Mouse (Mus musculus): Measurements from ENCODE around the gene Ogfod3. TPM values are rescaled to one million over a fixed set of nuclear protein-coding genes. Genes with fewer than 3 reads are reported as not detected.
A peak's percentile ranks its signal among the peaks of the same experiment; 100 is the strongest.

Ogfod3 gene
- polyA plus RNA-seq, 1 experiment from 2014 or later = 25.1 TPM

DNA sequence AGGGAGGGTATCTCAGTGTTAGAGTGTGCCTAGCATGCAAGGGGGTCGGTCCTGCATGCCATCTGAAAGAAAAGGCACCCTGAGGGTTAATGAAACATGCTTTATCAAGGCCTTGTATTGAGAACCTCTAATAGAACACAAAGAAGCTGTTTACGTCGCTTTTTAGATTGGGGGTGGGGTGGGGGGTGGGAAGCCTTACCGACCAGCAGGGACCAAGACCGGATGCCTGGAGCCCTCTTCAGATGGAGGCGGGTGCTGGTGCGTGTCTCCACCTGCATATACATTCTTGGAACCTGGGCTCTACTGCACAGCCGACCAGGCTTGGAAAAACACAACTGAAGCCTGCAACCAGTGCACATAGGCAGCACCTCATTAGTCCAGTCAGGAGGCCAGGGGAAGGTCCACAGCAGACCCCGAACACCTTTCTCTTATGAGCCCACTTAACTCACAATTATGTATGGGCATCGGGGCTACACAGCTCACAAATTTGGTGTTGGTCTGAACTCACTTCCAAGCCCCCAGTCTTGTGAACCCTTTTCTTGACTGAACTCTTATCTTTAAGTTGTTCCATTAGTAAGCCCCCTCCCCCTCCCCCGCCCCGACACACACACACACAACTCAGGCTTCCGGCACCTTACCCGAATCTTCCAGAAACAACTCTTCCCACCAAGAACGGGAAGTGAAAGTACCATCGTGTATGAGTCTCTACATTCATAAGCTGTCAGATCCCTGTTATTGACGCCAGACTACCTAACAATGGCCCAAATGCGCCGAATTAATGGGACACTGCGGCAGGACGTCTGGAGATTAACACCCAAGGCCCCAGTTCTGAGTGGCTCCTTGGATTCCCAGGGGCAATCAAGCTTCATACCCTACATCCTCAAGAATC, 23.9 kb upstream of the Ogfod3 start:
- H3K4me3 ChIP-seq = peak overlapping the region; percentile 78
- no peaks in the 10 kb centered on the region for H3K9me3 ChIP-seq
- H3K27me3 ChIP-seq (ENCODE audit: poor library complexity, severe bottlenecking) = no peaks in the 10 kb centered on the region
- no peak for DNase-seq (ENCODE audit: extremely low spot score, low spot score)
- H3K36me3 ChIP-seq (replicated peaks) = peaks cover 44% of the 10 kb centered on the region
- peak overlapping the region; percentile 86 for H3K27ac ChIP-seq
- WGBS = 35% methylated on average over 21 of the region's 21 CpGs
- peaks cover 30% of the 10 kb centered on the region for H3K4me1 ChIP-seq

DNA sequence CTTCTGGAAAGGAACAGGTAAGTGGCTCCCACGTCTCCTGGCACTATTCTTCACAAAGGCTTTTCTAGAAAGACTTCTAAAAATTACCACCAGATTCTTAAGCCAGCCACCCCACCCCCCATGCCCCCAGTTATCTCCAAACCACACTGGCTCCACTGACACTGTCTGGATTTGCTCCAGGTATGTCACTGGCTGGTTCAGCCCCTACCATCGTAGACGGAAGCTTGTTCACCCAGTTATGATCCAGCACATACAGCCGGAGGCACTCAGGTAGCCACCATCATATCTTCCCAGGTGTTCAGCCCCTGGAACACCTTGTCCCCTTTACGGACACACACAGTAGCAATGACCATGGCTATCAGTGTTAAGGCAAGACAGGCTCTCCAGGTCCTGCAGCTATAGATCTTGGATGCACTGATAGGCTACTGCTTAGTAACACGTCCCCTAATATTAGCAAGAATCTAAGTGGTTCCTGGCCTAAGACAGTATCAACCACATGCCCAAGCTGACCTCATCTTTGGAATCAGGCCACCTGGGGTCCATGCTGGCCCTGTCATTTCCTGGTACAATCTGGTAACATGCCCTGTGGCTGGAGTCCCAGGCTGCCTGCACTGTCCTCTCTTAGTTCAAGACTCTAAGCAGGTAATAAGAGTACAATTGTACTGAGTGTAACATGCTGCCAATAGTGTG, 17.0 kb upstream of the Ogfod3 start:
- no peaks in the 10 kb centered on the region for H3K9me3 ChIP-seq
- 89% methylated on average over 6 of the region's 6 CpGs for WGBS
- H3K27ac ChIP-seq = no peak overlapping the region
- no peak overlapping the region for H3K4me3 ChIP-seq
- DNase-seq (ENCODE audit: extremely low spot score, low spot score) = no peak
- no peaks in the 10 kb centered on the region for H3K4me1 ChIP-seq
- peaks cover 94% of the 10 kb centered on the region for H3K36me3 ChIP-seq (replicated peaks)
- H3K27me3 ChIP-seq (ENCODE audit: poor library complexity, severe bottlenecking) = no peaks in the 10 kb centered on the region

DNA sequence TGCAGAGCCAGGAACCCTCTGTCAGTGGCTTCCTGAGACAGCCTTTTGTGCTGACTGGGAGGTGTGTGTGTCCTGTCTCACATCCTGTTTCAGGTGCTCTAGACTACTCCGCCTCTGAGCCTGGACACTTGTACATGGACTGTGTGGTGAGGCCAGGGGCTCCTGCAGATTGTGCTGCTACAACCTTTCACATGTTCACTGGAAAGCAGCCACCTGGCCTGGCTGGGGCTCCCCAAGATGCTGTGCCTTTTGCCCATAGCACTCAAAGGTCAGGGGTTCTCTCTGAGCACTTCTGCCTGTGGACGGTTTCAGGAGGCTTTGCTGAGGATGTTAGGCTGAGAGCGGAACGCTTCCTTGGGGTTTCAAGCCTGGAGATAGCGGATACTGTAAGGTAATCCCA, 16.3 kb upstream of the Ogfod3 start:
- DNase-seq (ENCODE audit: extremely low spot score, low spot score) = no peak
- Histone ChIP-seq H3K4me1 (no peaks in the 10 kb centered on the region), H3K36me3 (replicated peaks) (peaks cover 94% of the 10 kb centered on the region), H3K4me3 (no peak overlapping the region), H3K9me3 (no peaks in the 10 kb centered on the region), H3K27ac (no peak overlapping the region), H3K27me3 (ENCODE audit: poor library complexity, severe bottlenecking) (no peaks in the 10 kb centered on the region)
- 90% methylated on average over 5 of the region's 5 CpGs for WGBS

DNA sequence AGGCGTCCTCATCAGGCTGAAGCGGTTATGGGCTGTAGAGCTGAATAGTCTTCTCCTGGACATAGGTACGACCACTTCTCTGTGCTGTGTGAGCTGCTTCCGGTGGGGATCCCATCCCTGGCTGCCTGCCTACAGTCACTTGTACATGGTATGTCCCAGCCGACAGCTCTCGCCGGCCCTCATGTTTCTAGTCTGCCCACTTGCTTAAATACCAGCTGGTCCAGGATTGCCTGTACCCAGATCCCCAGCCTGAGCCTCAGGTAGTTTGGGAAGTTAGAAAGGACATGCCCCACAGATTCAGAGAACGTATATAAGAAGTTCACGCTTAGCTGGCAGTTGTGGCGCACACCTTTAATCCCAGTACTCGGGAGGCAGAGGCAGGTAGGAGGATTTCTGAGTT, 15.3 kb upstream of the Ogfod3 start:
- Histone ChIP-seq H3K36me3 (replicated peaks) (peaks cover 87% of the 10 kb centered on the region), H3K9me3 (no peaks in the 10 kb centered on the region), H3K27ac (no peak overlapping the region), H3K27me3 (ENCODE audit: poor library complexity, severe bottlenecking) (no peaks in the 10 kb centered on the region), H3K4me3 (no peak overlapping the region), H3K4me1 (no peaks in the 10 kb centered on the region)
- DNase-seq (ENCODE audit: extremely low spot score, low spot score) = no peak
- 90% methylated on average over 11 of the region's 11 CpGs for WGBS

DNA sequence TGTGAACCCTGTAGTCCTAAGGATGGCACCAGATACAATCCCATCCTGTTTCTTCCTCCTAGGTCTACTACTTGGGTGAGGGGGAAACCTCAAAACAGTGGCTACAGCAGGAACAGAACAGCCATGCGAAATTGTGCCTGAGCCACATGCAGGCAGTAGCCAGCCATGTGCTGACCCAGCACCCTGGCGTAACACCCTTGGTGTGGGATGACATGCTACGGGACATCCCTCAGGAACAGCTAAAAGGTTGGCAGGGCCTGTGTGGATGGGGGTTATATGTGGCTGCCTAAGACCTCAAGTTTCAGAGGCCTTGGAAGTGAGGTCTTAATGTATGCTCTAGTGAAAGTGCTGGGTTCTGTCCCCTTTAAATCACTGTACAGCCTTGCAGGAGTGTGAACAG, 12.3 kb upstream of the Ogfod3 start:
- no peak for DNase-seq (ENCODE audit: extremely low spot score, low spot score)
- H3K27ac ChIP-seq = no peak overlapping the region
- H3K4me1 ChIP-seq = no peaks in the 10 kb centered on the region
- no peaks in the 10 kb centered on the region for H3K9me3 ChIP-seq
- 92% methylated on average over 3 of the region's 3 CpGs for WGBS
- peaks cover 71% of the 10 kb centered on the region for H3K36me3 ChIP-seq (replicated peaks)
- H3K4me3 ChIP-seq = no peak overlapping the region
- no peaks in the 10 kb centered on the region for H3K27me3 ChIP-seq (ENCODE audit: poor library complexity, severe bottlenecking)

DNA sequence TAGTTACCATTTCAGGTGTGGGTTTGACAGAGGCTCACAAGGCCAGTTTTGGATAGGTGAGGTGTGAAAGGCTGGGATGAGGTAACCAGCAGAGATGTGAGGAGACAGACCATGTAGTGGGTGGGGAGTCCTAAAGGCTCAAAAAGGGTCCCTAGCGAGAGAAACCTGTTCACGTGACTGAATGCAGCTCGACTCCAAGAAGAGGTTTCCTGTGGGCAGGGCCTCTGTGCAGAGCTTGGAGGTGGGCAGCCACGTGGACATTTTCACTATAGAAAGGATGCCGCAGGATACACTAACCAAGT, 701 bp downstream of the Ogfod3 start:
- Histone ChIP-seq H3K27ac (peak overlapping the region; percentile 95), H3K4me1 (peaks cover 17% of the 10 kb centered on the region), H3K9me3 (no peaks in the 10 kb centered on the region), H3K4me3 (peak overlapping the region; percentile 76), H3K27me3 (ENCODE audit: poor library complexity, severe bottlenecking) (no peaks in the 10 kb centered on the region), H3K36me3 (replicated peaks) (peaks cover 16% of the 10 kb centered on the region)
- no peak for DNase-seq (ENCODE audit: extremely low spot score, low spot score)
- WGBS = 0% methylated on average over 5 of the region's 5 CpGs

DNA sequence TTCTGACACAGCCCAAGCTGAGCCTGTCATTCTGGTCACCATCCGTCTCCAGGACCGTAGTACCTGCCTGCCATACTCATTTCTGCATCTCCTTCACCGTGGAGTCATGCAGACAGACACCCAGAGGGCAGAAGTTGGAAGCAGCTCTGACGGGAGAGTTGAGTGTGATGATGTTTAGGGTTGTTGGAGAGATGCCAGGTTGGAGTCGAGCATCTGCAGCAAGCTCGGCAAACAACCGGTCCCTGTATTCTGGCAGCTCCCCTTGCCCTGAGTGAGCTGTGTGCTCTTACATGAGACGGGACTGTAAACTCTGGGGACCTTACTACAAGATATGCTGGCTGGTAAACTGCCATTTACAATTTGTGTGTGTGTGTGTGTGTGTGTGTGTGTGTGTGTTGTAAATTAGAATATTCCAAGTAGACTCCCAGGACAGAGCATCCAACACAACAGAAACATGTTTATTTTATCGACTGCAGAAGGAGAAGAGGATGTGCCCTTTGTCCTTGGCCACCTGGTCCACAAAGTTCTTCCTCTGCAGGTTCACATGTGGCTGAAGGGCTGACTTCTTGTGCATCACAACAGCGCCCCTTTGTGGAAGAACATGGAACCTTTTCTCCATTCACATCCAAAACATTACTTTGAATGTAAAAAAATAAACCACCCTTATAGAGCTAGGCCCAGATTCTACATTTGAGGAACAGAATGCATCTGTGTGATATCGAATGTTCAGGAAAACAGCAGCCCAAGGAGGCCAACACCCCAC, 2.9 kb downstream of the Ogfod3 start:
- WGBS = 75% methylated on average over 11 of the region's 11 CpGs
- Histone ChIP-seq H3K27me3 (ENCODE audit: poor library complexity, severe bottlenecking) (no peaks in the 10 kb centered on the region), H3K9me3 (no peaks in the 10 kb centered on the region), H3K27ac (no peak overlapping the region), H3K36me3 (replicated peaks) (no peaks in the 10 kb centered on the region), H3K4me1 (peaks cover 17% of the 10 kb centered on the region), H3K4me3 (no peak overlapping the region)
- no peak for DNase-seq (ENCODE audit: extremely low spot score, low spot score)

DNA sequence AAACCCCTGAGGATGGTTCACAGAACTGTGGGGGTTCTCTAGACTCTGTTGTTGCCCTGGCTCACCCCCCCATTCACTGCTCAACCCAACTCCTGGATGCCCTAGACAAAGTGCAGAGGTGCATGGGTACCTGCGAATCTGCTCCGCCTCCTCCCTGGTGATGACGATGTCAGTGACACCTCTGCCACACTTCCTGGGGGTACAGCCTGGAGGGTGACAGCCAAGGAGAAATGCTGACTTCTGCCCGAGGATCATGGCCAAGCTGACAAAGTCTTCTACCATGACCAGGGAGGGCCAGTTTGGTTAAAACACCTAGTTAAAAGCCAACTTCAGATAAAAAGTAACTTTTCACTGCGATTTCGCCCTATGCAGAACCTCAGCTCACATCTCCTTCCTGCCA, 3.7 kb downstream of the Ogfod3 start:
- Histone ChIP-seq H3K4me3 (no peak overlapping the region), H3K27ac (no peak overlapping the region), H3K9me3 (no peaks in the 10 kb centered on the region), H3K4me1 (peaks cover 17% of the 10 kb centered on the region), H3K36me3 (replicated peaks) (peaks cover 3% of the 10 kb centered on the region; the same call in 1 of the 2 replicates), H3K27me3 (ENCODE audit: poor library complexity, severe bottlenecking) (no peaks in the 10 kb centered on the region)
- no peak for DNase-seq (ENCODE audit: extremely low spot score, low spot score)
- WGBS = 87% methylated on average over 6 of the region's 6 CpGs

DNA sequence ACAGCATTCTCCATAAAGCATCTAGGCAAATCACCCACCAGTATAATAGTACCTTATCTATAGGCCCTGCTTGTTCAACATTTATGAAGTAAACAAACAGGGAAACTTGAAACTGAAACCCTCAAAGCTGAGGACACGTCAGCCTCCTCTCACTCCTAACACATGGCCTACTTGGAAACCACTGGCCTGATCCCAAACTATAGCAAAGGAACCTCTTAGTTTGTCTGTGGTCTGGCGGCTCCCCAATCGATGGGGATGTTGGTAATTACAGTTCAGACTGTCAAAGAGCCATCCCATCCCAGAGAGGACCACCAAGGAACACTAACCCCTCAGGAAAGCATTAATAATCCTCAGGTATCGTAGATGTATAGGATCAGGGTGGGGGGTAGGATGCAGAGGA, 4.7 kb downstream of the Ogfod3 start:
- H3K27me3 ChIP-seq (ENCODE audit: poor library complexity, severe bottlenecking) = no peaks in the 10 kb centered on the region
- no peaks in the 10 kb centered on the region for H3K9me3 ChIP-seq
- WGBS = 83% methylated on average over 4 of the region's 4 CpGs
- H3K27ac ChIP-seq = no peak overlapping the region
- peaks cover 3% of the 10 kb centered on the region; the same call in 1 of the 2 replicates for H3K36me3 ChIP-seq (replicated peaks)
- no peak for DNase-seq (ENCODE audit: extremely low spot score, low spot score)
- no peak overlapping the region for H3K4me3 ChIP-seq
- peaks cover 11% of the 10 kb centered on the region for H3K4me1 ChIP-seq

DNA sequence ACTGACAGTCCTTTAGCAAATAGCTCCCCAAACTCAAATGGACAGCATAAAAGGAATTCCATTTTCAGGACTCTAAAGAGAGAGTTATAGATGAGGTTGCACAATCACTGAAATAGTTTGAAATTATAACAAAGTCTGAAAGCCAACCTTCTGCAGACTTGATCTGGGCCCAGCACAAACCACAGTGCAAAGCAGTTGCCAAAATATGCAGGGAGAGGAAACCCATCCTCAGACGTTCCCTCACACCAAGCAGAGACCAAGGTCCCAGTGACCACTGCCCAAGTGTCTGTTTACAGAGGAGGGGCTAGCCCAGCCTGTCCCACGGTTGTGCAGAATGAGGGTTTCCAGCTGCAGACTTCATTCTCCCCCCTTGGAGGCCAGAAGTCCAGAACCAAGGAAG, 5.9 kb downstream of the Ogfod3 start:
- no peaks in the 10 kb centered on the region for H3K9me3 ChIP-seq
- no peaks in the 10 kb centered on the region for H3K27me3 ChIP-seq (ENCODE audit: poor library complexity, severe bottlenecking)
- no peak for DNase-seq (ENCODE audit: extremely low spot score, low spot score)
- H3K27ac ChIP-seq = no peak overlapping the region
- H3K4me3 ChIP-seq = no peak overlapping the region
- WGBS = 60% methylated on average over 2 of the region's 2 CpGs
- peaks cover 2% of the 10 kb centered on the region for H3K4me1 ChIP-seq
- peaks cover 3% of the 10 kb centered on the region; the same call in 1 of the 2 replicates for H3K36me3 ChIP-seq (replicated peaks)

DNA sequence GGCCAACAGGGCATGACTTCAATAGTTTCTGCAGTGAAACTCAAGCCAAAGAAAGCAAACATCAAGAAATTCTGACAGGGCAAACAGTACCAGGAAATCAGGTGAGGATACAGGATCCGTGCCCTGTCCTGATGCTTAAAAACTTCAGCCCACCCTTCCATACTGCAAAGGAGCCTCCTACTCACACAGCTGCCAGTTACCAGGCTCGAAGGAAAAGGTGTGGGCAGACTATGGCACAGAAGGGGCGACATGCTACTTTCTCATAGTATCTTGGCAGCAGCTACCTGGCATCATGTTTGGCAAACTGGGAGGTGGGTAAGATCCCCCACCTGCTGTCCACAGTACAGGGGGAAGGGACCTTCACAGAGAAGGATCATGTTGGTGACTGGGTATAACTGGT, 11.1 kb downstream of the Ogfod3 start:
- no peaks in the 10 kb centered on the region for H3K27me3 ChIP-seq (ENCODE audit: poor library complexity, severe bottlenecking)
- no peaks in the 10 kb centered on the region for H3K4me1 ChIP-seq
- no peak overlapping the region for H3K27ac ChIP-seq
- H3K9me3 ChIP-seq = no peaks in the 10 kb centered on the region
- DNase-seq (ENCODE audit: extremely low spot score, low spot score) = no peak
- WGBS = 84% methylated on average over 3 of the region's 3 CpGs
- peaks cover 3% of the 10 kb centered on the region; the same call in 1 of the 2 replicates for H3K36me3 ChIP-seq (replicated peaks)
- no peak overlapping the region for H3K4me3 ChIP-seq

DNA sequence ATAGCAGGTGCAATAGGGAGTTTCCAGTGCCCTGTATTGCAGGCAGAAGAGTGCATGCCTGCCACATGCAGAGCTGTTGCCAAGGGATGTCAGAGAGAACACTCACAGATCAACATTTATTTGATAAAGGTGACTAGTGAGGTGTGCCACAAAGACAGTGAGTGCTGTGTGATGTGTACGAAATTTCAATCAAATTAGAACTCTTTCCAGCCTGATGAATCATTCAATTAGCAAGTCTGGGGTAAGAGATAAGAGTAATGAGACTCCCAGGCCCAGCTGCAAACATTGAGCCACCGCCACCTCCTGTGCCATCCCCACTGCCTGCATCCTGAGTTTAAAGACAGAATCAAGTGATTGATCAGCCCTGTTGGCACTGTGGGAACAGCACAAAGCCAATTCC, 11.8 kb downstream of the Ogfod3 start:
- H3K27ac ChIP-seq = no peak overlapping the region
- no peak overlapping the region for H3K4me3 ChIP-seq
- H3K4me1 ChIP-seq = no peaks in the 10 kb centered on the region
- H3K9me3 ChIP-seq = no peaks in the 10 kb centered on the region
- H3K27me3 ChIP-seq (ENCODE audit: poor library complexity, severe bottlenecking) = no peaks in the 10 kb centered on the region
- DNase-seq (ENCODE audit: extremely low spot score, low spot score) = no peak
- WGBS = 75% methylated on average over 2 of the region's 2 CpGs
- H3K36me3 ChIP-seq (replicated peaks) = peaks cover 3% of the 10 kb centered on the region; the same call in 1 of the 2 replicates

DNA sequence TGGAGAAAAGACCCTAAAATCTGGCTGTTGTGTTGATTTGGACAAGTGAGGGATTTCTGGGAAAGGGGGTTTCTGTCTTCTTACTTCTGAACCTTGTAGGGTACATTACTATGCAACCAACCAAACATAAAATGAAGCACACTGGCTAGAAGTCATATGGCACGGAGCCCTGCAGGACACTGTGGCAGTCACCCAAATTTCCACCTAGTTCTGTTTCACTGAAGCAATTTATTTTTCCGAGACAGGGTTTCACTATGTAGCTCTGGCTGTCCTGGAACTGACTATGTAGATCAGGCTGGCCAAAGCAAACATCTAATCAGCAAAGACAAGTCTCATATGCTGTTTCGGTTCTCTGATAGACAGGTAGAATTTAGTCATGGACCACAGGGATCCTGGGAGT, 14.8 kb downstream of the Ogfod3 start:
- Histone ChIP-seq H3K4me3 (no peak overlapping the region), H3K27me3 (ENCODE audit: poor library complexity, severe bottlenecking) (no peaks in the 10 kb centered on the region), H3K4me1 (no peaks in the 10 kb centered on the region), H3K9me3 (no peaks in the 10 kb centered on the region), H3K36me3 (replicated peaks) (peaks cover 4% of the 10 kb centered on the region; the same call in 1 of the 2 replicates), H3K27ac (no peak overlapping the region)
- DNase-seq (ENCODE audit: extremely low spot score, low spot score) = no peak
- 93% methylated on average over 3 of the region's 3 CpGs for WGBS
